Mouse (Mus musculus) T-helper 2 cell (primary cell): ENCODE measurements around the gene Pla2g2c.

Experiments used
- in situ Hi-C: fragments of 300-600 bp; cut with MboI, MseI; formaldehyde crosslinking; loops from one replicate; pipeline ENCODE4 v1.15.1; 2025; ENCODE audit warnings: high pct_unique_total_duplicates

The Pla2g2c gene

GRCm38 (mm10) chr4:138709246-138709645, 15.3 kb upstream of the Pla2g2c start:
- in situ Hi-C loops: no loop called here

GRCm38 (mm10) chr4:138709944-138710343, 14.6 kb upstream of the Pla2g2c start:
- in situ Hi-C loops: no loop called here

GRCm38 (mm10) chr4:138710633-138711032, 14.0 kb upstream of the Pla2g2c start:
- in situ Hi-C loops: no loop called here

- in situ Hi-C loops: no loop called here
These were observed 13.4 kb upstream of the Pla2g2c start for GRCm38 (mm10) chr4:138711051-138711820.

- in situ Hi-C loops: no loop called here
These were observed 12.5 kb upstream of the Pla2g2c start for GRCm38 (mm10) chr4:138712096-138712495.

GRCm38 (mm10) chr4:138712621-138713020, 12.0 kb upstream of the Pla2g2c start:
- in situ Hi-C loops: no loop called here

- in situ Hi-C loops: no loop called here
These were observed 10.4 kb upstream of the Pla2g2c start for GRCm38 (mm10) chr4:138714186-138714585.

- in situ Hi-C loops: no loop called here
These were observed 7.9 kb upstream of the Pla2g2c start for GRCm38 (mm10) chr4:138716697-138717096.

- in situ Hi-C loops: no loop called here
These were observed 5.9 kb upstream of the Pla2g2c start for GRCm38 (mm10) chr4:138718586-138719263.

GRCm38 (mm10) chr4:138719264-138719596, 5.4 kb upstream of the Pla2g2c start:
- in situ Hi-C loops: no loop called here

- in situ Hi-C loops: no loop called here
These were observed 905 bp upstream of the Pla2g2c start for GRCm38 (mm10) chr4:138723493-138724281.

- in situ Hi-C loops: no loop called here
These were observed 502 bp downstream of the Pla2g2c start for GRCm38 (mm10) chr4:138725127-138725461.

GRCm38 (mm10) chr4:138725751-138726150, 1.2 kb downstream of the Pla2g2c start:
- in situ Hi-C loops: no loop called here

- in situ Hi-C loops: no loop called here
These were observed 4.6 kb downstream of the Pla2g2c start for GRCm38 (mm10) chr4:138729018-138729703.

- in situ Hi-C loops: no loop called here
These were observed 9.5 kb downstream of the Pla2g2c start for GRCm38 (mm10) chr4:138734105-138734504.

- in situ Hi-C loops: no loop called here
These were observed 10.3 kb downstream of the Pla2g2c start for GRCm38 (mm10) chr4:138734863-138735262.

GRCm38 (mm10) chr4:138737031-138737430, 12.4 kb downstream of the Pla2g2c start, which contains the start of gene Ubxn10:
Ubxn10 (minus strand) TSS chr4:138737167.
- in situ Hi-C loops: no loop called here

GRCm38 (mm10) chr4:138739136-138739851, 14.7 kb downstream of the Pla2g2c start:
- in situ Hi-C loops: no loop called here

- in situ Hi-C loops: loop anchor here (5.0 kb wide), 1 partner anchor 106 kb away; no protein-coding TSS in a partner anchor
These were observed 21.3 kb downstream of the Pla2g2c start for GRCm38 (mm10) chr4:138745884-138746283.

GRCm38 (mm10) chr4:138746866-138747265, 22.3 kb downstream of the Pla2g2c start:
- in situ Hi-C loops: loop anchor here (5.0 kb wide), 1 partner anchor 105 kb away; no protein-coding TSS in a partner anchor

GRCm38 (mm10) chr4:138747851-138748250, 23.3 kb downstream of the Pla2g2c start:
- in situ Hi-C loops: loop anchor here (5.0 kb wide), 1 partner anchor 104 kb away; no protein-coding TSS in a partner anchor
